Mouse (Mus musculus): ENCODE results near the gene Pias4. TPM values are rescaled to one million over a fixed set of nuclear protein-coding genes. Genes with fewer than 3 reads are reported as not detected.

Pias4 gene
- polyA plus RNA-seq, 1 experiment from 2014 or later, result 36.0 TPM

- H3K27me3 ChIP-seq (replicated peaks), result no peaks in the 10 kb centered on the region
- H3K27ac ChIP-seq (ENCODE audit: poor library complexity, severe bottlenecking), result no peak overlapping the region
- H3K9me3 ChIP-seq (replicated peaks), result no peaks in the 10 kb centered on the region
- H3K4me2 ChIP-seq, result no peak overlapping the region
- H3K4me1 ChIP-seq (replicated peaks), result peaks cover 65% of the 10 kb centered on the region
- H3K36me3 ChIP-seq, result peaks cover 64% of the 10 kb centered on the region
- ATAC-seq (ENCODE audit: insufficient number of reproducible peaks, low FRiP score), result no peak
- H3K9ac ChIP-seq, result no peak overlapping the region
- no peak overlapping the region for H3K4me3 ChIP-seq
- 95% methylated on average over 52 of the region's 52 CpGs for WGBS
Measured at GRCm38 (mm10) chr10:81143845-81144437, 23.8 kb downstream of the Pias4 start.

GRCm38 (mm10) chr10:81143157-81143633 lies 24.5 kb downstream of the Pias4 start:
- peaks cover 72% of the 10 kb centered on the region for H3K4me1 ChIP-seq (replicated peaks)
- ATAC-seq (ENCODE audit: insufficient number of reproducible peaks, low FRiP score), result no peak
- H3K9ac ChIP-seq, result peak overlapping the region; percentile 34; the same call in 1 of the 2 replicates
- H3K36me3 ChIP-seq, result peaks cover 56% of the 10 kb centered on the region
- no peaks in the 10 kb centered on the region for H3K27me3 ChIP-seq (replicated peaks)
- 95% methylated on average over 7 of the region's 7 CpGs for WGBS
- H3K4me2 ChIP-seq, result no peak overlapping the region
- H3K27ac ChIP-seq (ENCODE audit: poor library complexity, severe bottlenecking), result peak overlapping the region; percentile 39; the same call in 1 of the 2 replicates
- H3K9me3 ChIP-seq (replicated peaks), result no peaks in the 10 kb centered on the region
- no peak overlapping the region for H3K4me3 ChIP-seq

- 70% methylated on average over 5 of the region's 5 CpGs for WGBS
- Histone ChIP-seq H3K27ac (ENCODE audit: poor library complexity, severe bottlenecking) (peak overlapping the region; percentile 39), H3K27me3 (replicated peaks) (no peaks in the 10 kb centered on the region), H3K4me2 (peak overlapping the region; percentile 20; the same call in 1 of the 2 replicates), H3K9ac (peak overlapping the region; percentile 34), H3K4me1 (replicated peaks) (peaks cover 73% of the 10 kb centered on the region), H3K4me3 (no peak overlapping the region), H3K9me3 (replicated peaks) (no peaks in the 10 kb centered on the region), H3K36me3 (peaks cover 50% of the 10 kb centered on the region)
- no peak for ATAC-seq (ENCODE audit: insufficient number of reproducible peaks, low FRiP score)
Measured at GRCm38 (mm10) chr10:81142551-81142981, 25.2 kb downstream of the Pias4 start.

- Histone ChIP-seq H3K27ac (ENCODE audit: poor library complexity, severe bottlenecking) (peak overlapping the region; percentile 40; the same call in 1 of the 2 replicates), H3K9me3 (replicated peaks) (no peaks in the 10 kb centered on the region), H3K9ac (peak overlapping the region; percentile 81), H3K27me3 (replicated peaks) (no peaks in the 10 kb centered on the region), H3K4me1 (replicated peaks) (peaks cover 72% of the 10 kb centered on the region), H3K4me2 (peak overlapping the region; percentile 98), H3K36me3 (peaks cover 41% of the 10 kb centered on the region), H3K4me3 (peak overlapping the region; percentile 74; the same call in 1 of the 2 replicates)
- ATAC-seq (ENCODE audit: insufficient number of reproducible peaks, low FRiP score), result no peak
- 79% methylated on average over 7 of the region's 7 CpGs for WGBS
Measured at GRCm38 (mm10) chr10:81141455-81142210, 26.1 kb downstream of the Pias4 start.

GRCm38 (mm10) chr10:81140717-81141454 lies 26.8 kb downstream of the Pias4 start:
- peaks cover 64% of the 10 kb centered on the region for H3K4me1 ChIP-seq (replicated peaks)
- peak overlapping the region; percentile 74 for H3K4me3 ChIP-seq
- H3K9ac ChIP-seq, result peak overlapping the region; percentile 81
- H3K9me3 ChIP-seq (replicated peaks), result no peaks in the 10 kb centered on the region
- 58% methylated on average over 10 of the region's 10 CpGs for WGBS
- no peaks in the 10 kb centered on the region for H3K27me3 ChIP-seq (replicated peaks)
- H3K27ac ChIP-seq (ENCODE audit: poor library complexity, severe bottlenecking), result peak overlapping the region; percentile 40
- no peak for ATAC-seq (ENCODE audit: insufficient number of reproducible peaks, low FRiP score)
- H3K36me3 ChIP-seq, result peaks cover 33% of the 10 kb centered on the region
- H3K4me2 ChIP-seq, result peak overlapping the region; percentile 98

- no peaks in the 10 kb centered on the region for H3K27me3 ChIP-seq (replicated peaks)
- H3K27ac ChIP-seq (ENCODE audit: poor library complexity, severe bottlenecking), result peak overlapping the region; percentile 40
- H3K4me1 ChIP-seq (replicated peaks), result peaks cover 64% of the 10 kb centered on the region
- peaks cover 24% of the 10 kb centered on the region for H3K36me3 ChIP-seq
- peak overlapping the region; percentile 98 for H3K4me2 ChIP-seq
- no peak for ATAC-seq (ENCODE audit: insufficient number of reproducible peaks, low FRiP score)
- no peaks in the 10 kb centered on the region for H3K9me3 ChIP-seq (replicated peaks)
- peak overlapping the region; percentile 74 for H3K4me3 ChIP-seq
- peak overlapping the region; percentile 81 for H3K9ac ChIP-seq
- 59% methylated on average over 8 of the region's 8 CpGs for WGBS
Measured at GRCm38 (mm10) chr10:81140005-81140404, 27.7 kb downstream of the Pias4 start.

GRCm38 (mm10) chr10:81139529-81139846 lies 28.2 kb downstream of the Pias4 start:
- ATAC-seq (ENCODE audit: insufficient number of reproducible peaks, low FRiP score), result no peak
- Histone ChIP-seq H3K9ac (peak overlapping the region; percentile 81), H3K27me3 (replicated peaks) (no peaks in the 10 kb centered on the region), H3K4me2 (peak overlapping the region; percentile 98), H3K27ac (ENCODE audit: poor library complexity, severe bottlenecking) (no peak overlapping the region), H3K36me3 (peaks cover 19% of the 10 kb centered on the region), H3K4me1 (replicated peaks) (peaks cover 66% of the 10 kb centered on the region), H3K4me3 (peak overlapping the region; percentile 74), H3K9me3 (replicated peaks) (no peaks in the 10 kb centered on the region)
- 77% methylated on average over 4 of the region's 4 CpGs for WGBS

- peak overlapping the region; percentile 81 for H3K9ac ChIP-seq
- H3K4me3 ChIP-seq, result peak overlapping the region; percentile 74
- peak overlapping the region; percentile 93 for H3K27ac ChIP-seq (ENCODE audit: poor library complexity, severe bottlenecking)
- 0 out of 2 replicates have a peak, but pooled peaks cover 3% of the 10 kb centered on the region for H3K27me3 ChIP-seq (replicated peaks)
- H3K36me3 ChIP-seq, result peaks cover 14% of the 10 kb centered on the region
- no peaks in the 10 kb centered on the region for H3K9me3 ChIP-seq (replicated peaks)
- H3K4me1 ChIP-seq (replicated peaks), result peaks cover 69% of the 10 kb centered on the region
- peak overlapping the region; percentile 98 for H3K4me2 ChIP-seq
- WGBS, result 59% methylated on average over 11 of the region's 11 CpGs
- ATAC-seq (ENCODE audit: insufficient number of reproducible peaks, low FRiP score), result no peak
Measured at GRCm38 (mm10) chr10:81138821-81139528, 28.7 kb downstream of the Pias4 start.

- H3K4me3 ChIP-seq, result peak overlapping the region; percentile 74
- H3K9ac ChIP-seq, result peak overlapping the region; percentile 81
- ATAC-seq (ENCODE audit: insufficient number of reproducible peaks, low FRiP score), result no peak
- H3K9me3 ChIP-seq (replicated peaks), result no peaks in the 10 kb centered on the region
- peaks cover 7% of the 10 kb centered on the region for H3K36me3 ChIP-seq
- WGBS, result 0% methylated on average over 18 of the region's 24 CpGs
- 0 out of 2 replicates have a peak, but pooled peaks cover 5% of the 10 kb centered on the region for H3K27me3 ChIP-seq (replicated peaks)
- H3K4me1 ChIP-seq (replicated peaks), result peaks cover 68% of the 10 kb centered on the region
- peak overlapping the region; percentile 98 for H3K4me2 ChIP-seq
- H3K27ac ChIP-seq (ENCODE audit: poor library complexity, severe bottlenecking), result peak overlapping the region; percentile 93
Measured at GRCm38 (mm10) chr10:81138131-81138782, 29.5 kb downstream of the Pias4 start.
